Comparison of ENCODE assay signal across 9 mouse cellular contexts in genomic region chr8:70268799-70269565, GRCm38 (mm10). TPM values are rescaled to one million over a fixed set of nuclear protein-coding genes. Genes with fewer than 3 reads are reported as not detected.
DNase-seq lines count a peak whose midpoint lies in the region; ATAC-seq lines count a peak whose summit lies in the region.
"Had no signal": no experiment of that assay in that cellular context is flagged by ENCODE, and none has a peak within 500 bp of the region (broad histone marks: within the 10 kb centered on the region; RNA-seq: fewer than 3 reads in every experiment).

No protein-coding gene starts in this region.

- no peaks in the 10 kb centered on the region for H3K27me3 ChIP-seq in hindbrain, embryonic 14.5 days (ENCODE audit: control insufficient read depth, insufficient read depth, low read length)
- H3K27me3 ChIP-seq in hindbrain, embryonic 16.5 days (replicated peaks; ENCODE audit: control insufficient read depth, insufficient read depth, low read length), result no peaks in the 10 kb centered on the region
- H3K27me3 ChIP-seq in neural tube, embryonic 14.5 days (ENCODE audit: control insufficient read depth, insufficient read depth, low read length), result no peaks in the 10 kb centered on the region
- H3K27me3 ChIP-seq: embryonic facial prominence, embryonic 12.5 days had no signal

- H3K9ac ChIP-seq in hindbrain, embryonic 14.5 days, result no peak overlapping the region
- H3K9ac ChIP-seq in hindbrain, embryonic 16.5 days (ENCODE audit: low read depth, low read length), result no peak overlapping the region
- H3K9ac ChIP-seq in neural tube, embryonic 14.5 days (replicated peaks; ENCODE audit: low read depth, low read length), result no peak overlapping the region
- H3K9ac ChIP-seq: embryonic facial prominence, embryonic 12.5 days had no signal

- no peaks in the 10 kb centered on the region for H3K4me1 ChIP-seq in hindbrain, embryonic 14.5 days (replicated peaks; ENCODE audit: control insufficient read depth, insufficient read depth, low read length)
- no peaks in the 10 kb centered on the region for H3K4me1 ChIP-seq in hindbrain, embryonic 16.5 days (ENCODE audit: control insufficient read depth, insufficient read depth, low read depth, low read length)
- no peaks in the 10 kb centered on the region for H3K4me1 ChIP-seq in neural tube, embryonic 14.5 days (ENCODE audit: control insufficient read depth, insufficient read depth, low read length)
- H3K4me1 ChIP-seq: embryonic facial prominence, embryonic 12.5 days had no signal

- intact Hi-C loops in left cerebral cortex, postnatal 36 days (cut with DNase I), result no loop called here

- peak; percentile 29 for DNase-seq in hindbrain, embryonic 14.5 days (ENCODE audit: low spot score)
- DNase-seq in ES-CJ7 (ENCODE audit: low read depth, low spot score), result peak; percentile 71
- peak; percentile 42 for DNase-seq in embryo, embryonic 10.5 days (ENCODE audit: low spot score)
- peak; percentile 46 to 49 for DNase-seq in left cerebral cortex, postnatal 36 days (ENCODE audit: low spot score in 2 of 2)
- DNase-seq in T-cell, adult 2 months (ENCODE audit: low spot score), result no peak

- no peaks in the 10 kb centered on the region for H3K9me3 ChIP-seq in hindbrain, embryonic 14.5 days (ENCODE audit: control insufficient read depth, low read length)
- no peaks in the 10 kb centered on the region for H3K9me3 ChIP-seq in hindbrain, embryonic 16.5 days (ENCODE audit: control insufficient read depth, low read length)
- H3K9me3 ChIP-seq in neural tube, embryonic 14.5 days (ENCODE audit: control insufficient read depth, low read length), result no peaks in the 10 kb centered on the region
- H3K9me3 ChIP-seq: embryonic facial prominence, embryonic 12.5 days had no signal

- peaks cover 29% of the 10 kb centered on the region for H3K36me3 ChIP-seq in hindbrain, embryonic 14.5 days (replicated peaks; ENCODE audit: control insufficient read depth, insufficient read depth)
- peaks cover 4% of the 10 kb centered on the region for H3K36me3 ChIP-seq in hindbrain, embryonic 16.5 days (ENCODE audit: control insufficient read depth, insufficient read depth, low read length)
- H3K36me3 ChIP-seq in neural tube, embryonic 14.5 days (ENCODE audit: control insufficient read depth, insufficient read depth, low read length), result 0 out of 2 replicates have a peak, but pooled peaks cover 3% of the 10 kb centered on the region

- no peak overlapping the region for H3K4me3 ChIP-seq in hindbrain, embryonic 14.5 days (replicated peaks; ENCODE audit: low read length)
- no peak overlapping the region for H3K4me3 ChIP-seq in hindbrain, embryonic 16.5 days (ENCODE audit: low read length)
- no peak overlapping the region for H3K4me3 ChIP-seq in neural tube, embryonic 14.5 days (ENCODE audit: low read depth, low read length)
- H3K4me3 ChIP-seq: embryonic facial prominence, embryonic 12.5 days had no signal

- no peak overlapping the region for H3K27ac ChIP-seq in hindbrain, embryonic 14.5 days
- H3K27ac ChIP-seq in hindbrain, embryonic 16.5 days (ENCODE audit: low read depth, low read length), result no peak overlapping the region
- H3K27ac ChIP-seq in neural tube, embryonic 14.5 days (ENCODE audit: low read depth, low read length), result no peak overlapping the region
- H3K27ac ChIP-seq: embryonic facial prominence, embryonic 12.5 days had no signal

- WGBS in hindbrain, embryonic 14.5 days, result 66% methylated on average over 11 of the region's 11 CpGs
- 67% methylated on average over 11 of the region's 11 CpGs for WGBS in hindbrain, embryonic 16.5 days
- 65% methylated on average over 11 of the region's 11 CpGs for WGBS in neural tube, embryonic 14.5 days

- ATAC-seq in hindbrain, embryonic 14.5 days (ENCODE audit: low FRiP score), result no peak
- no peak for ATAC-seq in hindbrain, embryonic 16.5 days
- 0 out of 2 replicates have a peak, but pooled peaks have one; percentile 45 for ATAC-seq in neural tube, embryonic 14.5 days (ENCODE audit: low read depth)
- no peak for ATAC-seq in activated CD4-positive, CD25-positive, alpha-beta regulatory T cell, adult 4 months

- no peak overlapping the region for H3K4me2 ChIP-seq in hindbrain, embryonic 14.5 days (replicated peaks)
- no peak overlapping the region for H3K4me2 ChIP-seq in hindbrain, embryonic 16.5 days (ENCODE audit: low read length)
- no peak overlapping the region for H3K4me2 ChIP-seq in neural tube, embryonic 14.5 days (ENCODE audit: low read depth, low read length)
- H3K4me2 ChIP-seq: embryonic facial prominence, embryonic 12.5 days had no signal

RNA-seq across cellular contexts. Expression of gene Homer3, which starts 13.6 kb away (rescaled TPM):
- polyA plus RNA-seq in hindbrain, embryonic 14.5 days (2014; fragmentation: Nextera tagmentation; extraction: Ambion mirVana), result 23.5 and 25.1 TPM in 2 replicates
- 24.4 and 24.7 TPM in 2 replicates for polyA plus RNA-seq in hindbrain, embryonic 16.5 days (2015; fragmentation: Nextera tagmentation; extraction: Ambion mirVana)
- total RNA-seq in left cerebral cortex, postnatal 36 days (2021), result 1 to 10 TPM; 9.1 to 9.6 TPM
- 16.8 and 25.5 TPM in 2 replicates for polyA plus RNA-seq in neural tube, embryonic 14.5 days (2014; fragmentation: Nextera tagmentation; extraction: Ambion mirVana)
- polyA plus RNA-seq in activated CD4-positive, CD25-positive, alpha-beta regulatory T cell, adult 4 months (2017; shearing (Covaris generic)), result under 1 TPM in 1 of 2 experiments, not detected in 1; 0.66 TPM

RNA-seq across cellular contexts. Expression of gene Ddx49, which starts 33.3 kb away (rescaled TPM):
- polyA plus RNA-seq in hindbrain, embryonic 14.5 days (2014; fragmentation: Nextera tagmentation; extraction: Ambion mirVana), result 41.8 and 42.5 TPM in 2 replicates
- 42.0 and 42.8 TPM in 2 replicates for polyA plus RNA-seq in hindbrain, embryonic 16.5 days (2015; fragmentation: Nextera tagmentation; extraction: Ambion mirVana)
- total RNA-seq in left cerebral cortex, postnatal 36 days (2021), result 10 to 100 TPM; 47.8 to 49.8 TPM
- 44.5 and 45.9 TPM in 2 replicates for polyA plus RNA-seq in neural tube, embryonic 14.5 days (2014; fragmentation: Nextera tagmentation; extraction: Ambion mirVana)
- polyA plus RNA-seq in activated CD4-positive, CD25-positive, alpha-beta regulatory T cell, adult 4 months (2017; shearing (Covaris generic)), result 10 to 100 TPM; 44.3 to 46.8 TPM

RNA-seq across cellular contexts. Expression of gene Cope, which starts 33.3 kb away (rescaled TPM):
- 256 and 288 TPM in 2 replicates for polyA plus RNA-seq in hindbrain, embryonic 14.5 days (2014; fragmentation: Nextera tagmentation; extraction: Ambion mirVana)
- 284 and 297 TPM in 2 replicates for polyA plus RNA-seq in hindbrain, embryonic 16.5 days (2015; fragmentation: Nextera tagmentation; extraction: Ambion mirVana)
- total RNA-seq in left cerebral cortex, postnatal 36 days (2021), result 100 to 1,000 TPM; 124 to 139 TPM
- polyA plus RNA-seq in neural tube, embryonic 14.5 days (2014; fragmentation: Nextera tagmentation; extraction: Ambion mirVana), result 285 and 327 TPM in 2 replicates
- 100 to 1,000 TPM; 312 to 332 TPM for polyA plus RNA-seq in activated CD4-positive, CD25-positive, alpha-beta regulatory T cell, adult 4 months (2017; shearing (Covaris generic))

RNA-seq across cellular contexts. Expression of gene Armc6, which starts 34.7 kb away (rescaled TPM):
- 97.6 and 102 TPM in 2 replicates for polyA plus RNA-seq in hindbrain, embryonic 14.5 days (2014; fragmentation: Nextera tagmentation; extraction: Ambion mirVana)
- 132 and 134 TPM in 2 replicates for polyA plus RNA-seq in hindbrain, embryonic 16.5 days (2015; fragmentation: Nextera tagmentation; extraction: Ambion mirVana)
- total RNA-seq in left cerebral cortex, postnatal 36 days (2021), result 10 to 100 TPM; 37.4 to 42.2 TPM
- polyA plus RNA-seq in neural tube, embryonic 14.5 days (2014; fragmentation: Nextera tagmentation; extraction: Ambion mirVana), result 95.5 and 106 TPM in 2 replicates
- polyA plus RNA-seq in activated CD4-positive, CD25-positive, alpha-beta regulatory T cell, adult 4 months (2017; shearing (Covaris generic)), result 1 to 10 TPM; 6.6 to 7.6 TPM

RNA-seq across cellular contexts. Expression of gene Sugp2, which starts 35.0 kb away (rescaled TPM):
- 77.8 and 78.8 TPM in 2 replicates for polyA plus RNA-seq in hindbrain, embryonic 14.5 days (2014; fragmentation: Nextera tagmentation; extraction: Ambion mirVana)
- 85.1 and 92.6 TPM in 2 replicates for polyA plus RNA-seq in hindbrain, embryonic 16.5 days (2015; fragmentation: Nextera tagmentation; extraction: Ambion mirVana)
- 100 to 1,000 TPM; 105 to 126 TPM for total RNA-seq in left cerebral cortex, postnatal 36 days (2021)
- 77.1 and 78.6 TPM in 2 replicates for polyA plus RNA-seq in neural tube, embryonic 14.5 days (2014; fragmentation: Nextera tagmentation; extraction: Ambion mirVana)
- 10 to 100 TPM; 18.7 to 23.3 TPM for polyA plus RNA-seq in activated CD4-positive, CD25-positive, alpha-beta regulatory T cell, adult 4 months (2017; shearing (Covaris generic))

Comparison
In these comparisons a context has a peak if more than half of its experiments do, and no peak if none do; other contexts are left out.
1. RNA of gene Homer3, which starts 13.6 kb away (polyA plus RNA-seq): 23.5 to 25.1 TPM in hindbrain, embryonic 14.5 days, 24.4 to 24.7 TPM in hindbrain, embryonic 16.5 days and 16.8 to 25.5 TPM in neural tube, embryonic 14.5 days; 0.66 TPM in activated CD4-positive, CD25-positive, alpha-beta regulatory T cell, adult 4 months; every median in the first group is over 10 times any median in the second.